Mouse (Mus musculus) stomach, postnatal 0 days (tissue): ENCODE measurements at regions not wholly inside any gene's neighbourhood (a gene's known extent, or its start where the extent isn't known, plus 50 kb on each side); places are given as distances from the start of the nearest gene placed in this dataset.
"Not testable (repeated sequence)": the region's sequence is repeated elsewhere in the genome, so short reads cannot be mapped to it uniquely, and the experiment has no call there.

ENCODE experiments used
- ATAC-seq: fragments of 200-750 bp; cut with Nextera tagmentation; 2 replicates; pipeline ENCODE4 v1.8.0; 2017; ENCODE audit not compliant: low FRiP score, low TSS enrichment
- DNase-seq: peaks from one replicate; pipeline ENCODE4 v3.0.0-alpha.2; 2016; ENCODE audit warnings: low spot score
- H3K27ac ChIP-seq: fragments of 300-500 bp; sonication (generic); replicated peaks from 2 replicates; pipeline ENCODE4 v1.5.1; 2014; ENCODE audit warnings: mild to moderate bottlenecking, control low read depth
- H3K27me3 ChIP-seq: fragments of 300-500 bp; sonication (generic); 2 replicates; pipeline ENCODE4 v1.6.1; 2014; ENCODE audit warnings: low read length; ENCODE audit not compliant: control insufficient read depth, insufficient read depth
- H3K36me3 ChIP-seq: fragments of 300-500 bp; sonication (generic); 2 replicates; pipeline ENCODE4 v1.6.1; 2014; ENCODE audit warnings: low read length, mixed read lengths; ENCODE audit not compliant: control insufficient read depth, insufficient read depth
- H3K4me1 ChIP-seq: fragments of 300-500 bp; sonication (generic); replicated peaks from 2 replicates; pipeline ENCODE4 v1.6.1; 2014; ENCODE audit warnings: antibody characterized with exemption; ENCODE audit not compliant: control insufficient read depth, insufficient read depth
- H3K4me2 ChIP-seq: fragments of 300-500 bp; sonication (generic); replicated peaks from 2 replicates; pipeline ENCODE4 v1.6.1; 2014; ENCODE audit warnings: low read depth, mild to moderate bottlenecking, control low read depth, moderate library complexity
- H3K4me3 ChIP-seq: fragments of 300-500 bp; sonication (generic); 2 replicates; pipeline ENCODE4 v1.5.1; 2014; ENCODE audit warnings: low read depth, low read length, control low read depth
- H3K9ac ChIP-seq: fragments of 300-500 bp; sonication (generic); 2 replicates; pipeline ENCODE4 v1.6.1; 2014; ENCODE audit warnings: mild to moderate bottlenecking, low read length, control low read depth, mixed read lengths
- H3K9me3 ChIP-seq: fragments of 300-500 bp; sonication (generic); 2 replicates; pipeline ENCODE4 v1.6.1; 2016; ENCODE audit warnings: low read length; ENCODE audit not compliant: control insufficient read depth
- CTCF ChIP-seq: IDR thresholded peaks from 2 replicates; pipeline ENCODE4 v1.5.1; 2016; ENCODE audit warnings: antibody characterized with exemption, low read depth, mild to moderate bottlenecking, moderate library complexity
- EP300 ChIP-seq: optimal IDR thresholded peaks from 2 replicates; pipeline ENCODE3; 2016; ENCODE audit warnings: antibody characterized with exemption
- WGBS: fragments of 180-500 bp; shearing (Covaris S2); extraction: QIAGEN DNeasy Blood & Tissue Kit; methylation state at CpG from one replicate; pipeline ENCODE4 v1.1.7; 2014; 5-methylcytosine and 5-hydroxymethylcytosine counted together

DNA sequence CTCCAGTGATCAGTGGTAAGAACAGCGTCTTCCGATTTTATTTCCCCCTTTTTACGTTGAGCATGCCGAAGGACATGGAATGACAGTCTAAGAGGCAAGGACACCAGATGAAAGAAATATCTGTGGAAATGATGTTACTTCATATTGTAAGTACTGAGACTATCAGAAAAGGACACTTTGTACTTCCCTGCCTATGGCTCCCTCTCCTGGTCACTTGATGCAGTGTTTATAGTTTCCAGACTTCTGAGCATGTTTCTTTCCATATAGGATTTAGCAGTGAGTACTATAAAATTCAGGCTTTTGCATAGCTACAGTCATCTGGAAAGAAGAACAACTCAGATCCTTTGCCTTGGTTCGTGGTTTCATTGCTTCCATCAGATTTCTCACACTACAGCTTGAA, 1011.7 kb downstream of the Rpia start:
- H3K27ac ChIP-seq, ATAC-seq, H3K4me1 ChIP-seq, H3K4me2 ChIP-seq, DNase-seq, H3K27me3 ChIP-seq, H3K36me3 ChIP-seq, H3K9me3 ChIP-seq, H3K4me3 ChIP-seq, H3K9ac ChIP-seq: not testable (repeated sequence)
- TF ChIP-seq CTCF = peak; percentile 59
- WGBS = 67% methylated on average over 5 of the region's 5 CpGs

DNA sequence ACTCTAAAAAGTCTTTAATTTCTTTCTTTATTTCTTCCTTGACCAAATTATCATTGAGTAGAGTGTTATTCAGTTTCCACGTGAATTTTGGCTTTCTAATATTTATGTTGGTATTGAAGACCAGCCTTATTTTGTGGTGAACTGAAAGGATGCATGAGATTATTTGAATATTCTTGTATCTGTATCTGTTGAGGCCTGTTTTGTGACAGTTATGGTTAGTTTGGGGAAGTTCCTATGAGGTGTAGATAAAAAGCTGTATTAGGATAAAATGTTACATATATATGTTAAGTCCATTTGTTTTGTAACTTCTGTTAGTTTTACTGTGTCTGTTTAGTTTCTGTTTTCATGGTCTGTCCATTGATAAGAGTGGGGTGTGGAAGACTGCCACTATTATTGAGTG, 1014.7 kb downstream of the Rpia start:
- not testable (repeated sequence) for DNase-seq, H3K4me1 ChIP-seq, H3K9me3 ChIP-seq, H3K4me3 ChIP-seq, ATAC-seq, H3K27ac ChIP-seq, H3K27me3 ChIP-seq, H3K9ac ChIP-seq, H3K36me3 ChIP-seq, H3K4me2 ChIP-seq
- WGBS = 56% methylated on average over 1 of the region's 1 CpGs

GRCm38 (mm10) chr6:69764861-69765260, 1027.2 kb downstream of the Rpia start:
- no peak overlapping the region for H3K4me3 ChIP-seq
- no peaks in the 10 kb centered on the region for H3K9me3 ChIP-seq
- no peak overlapping the region for H3K9ac ChIP-seq
- H3K36me3 ChIP-seq = no peaks in the 10 kb centered on the region
- H3K4me2 ChIP-seq = no peak overlapping the region
- no peaks in the 10 kb centered on the region for H3K27me3 ChIP-seq
- no peak overlapping the region for H3K27ac ChIP-seq
- DNase-seq (no peak), ATAC-seq (no peak)
- H3K4me1 ChIP-seq = no peaks in the 10 kb centered on the region
- no peak for TF ChIP-seq CTCF
- no peak for TF ChIP-seq EP300

DNA sequence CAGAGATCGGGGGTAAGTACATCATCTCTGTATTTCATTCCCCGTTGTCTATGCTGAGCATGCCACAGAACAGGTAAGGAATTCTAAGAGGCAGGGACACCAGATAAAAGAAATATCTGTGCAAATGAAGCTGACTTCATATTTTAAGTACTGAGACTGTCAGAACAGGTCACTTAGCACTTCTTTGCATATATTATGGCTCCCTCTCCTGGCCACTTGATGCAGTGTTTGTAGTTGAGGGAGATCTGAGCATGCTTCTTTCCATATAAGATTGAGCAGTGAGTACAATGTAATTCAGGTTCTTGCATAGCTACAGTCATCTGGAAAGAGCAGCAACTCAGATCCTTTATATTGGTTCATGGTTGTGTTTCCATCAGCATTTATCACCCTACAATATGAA, 1033.4 kb downstream of the Rpia start:
- 85% methylated on average over 2 of the region's 2 CpGs for WGBS
- Histone ChIP-seq H3K27me3 (no peaks in the 10 kb centered on the region), H3K36me3 (no peaks in the 10 kb centered on the region), H3K27ac (no peak overlapping the region), H3K4me1 (no peaks in the 10 kb centered on the region), H3K4me2 (no peak overlapping the region), H3K4me3 (no peak overlapping the region), H3K9me3 (no peaks in the 10 kb centered on the region), H3K9ac (no peak overlapping the region)
- peak; percentile 14 for DNase-seq
- TF ChIP-seq CTCF (peak; percentile 67), EP300 (no peak)
- no peak for ATAC-seq

- no peak overlapping the region for H3K9ac ChIP-seq
- no peaks in the 10 kb centered on the region for H3K36me3 ChIP-seq
- DNase-seq (no peak), ATAC-seq (no peak)
- TF ChIP-seq EP300 (no peak), CTCF (no peak)
- H3K9me3 ChIP-seq = no peaks in the 10 kb centered on the region
- H3K4me3 ChIP-seq = no peak overlapping the region
- no peak overlapping the region for H3K27ac ChIP-seq
- H3K4me2 ChIP-seq = no peak overlapping the region
- H3K27me3 ChIP-seq = no peaks in the 10 kb centered on the region
- no peaks in the 10 kb centered on the region for H3K4me1 ChIP-seq
These were observed 1052.9 kb downstream of the Rpia start for GRCm38 (mm10) chr6:69739002-69739625.

DNA sequence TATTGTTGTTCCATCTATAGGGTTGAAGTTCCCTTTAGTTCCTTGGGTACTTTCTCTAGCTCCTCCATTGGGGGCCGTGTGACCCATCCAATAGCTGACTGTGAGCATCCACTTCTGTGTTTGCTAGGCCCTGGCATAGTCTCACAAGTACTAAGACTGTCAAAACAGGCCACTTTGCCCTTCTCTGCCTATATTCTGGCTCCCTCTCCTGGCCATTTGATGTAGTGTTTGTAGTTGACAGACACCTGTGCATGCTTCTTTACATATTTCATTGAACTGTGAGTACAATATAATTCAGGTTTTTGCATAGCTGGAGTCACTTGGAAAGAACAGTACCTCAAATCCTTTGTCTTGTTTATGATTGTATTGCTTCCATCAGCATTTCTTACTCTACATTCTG, 1059.2 kb downstream of the Rpia start:
- H3K9ac ChIP-seq, ATAC-seq, DNase-seq, H3K27ac ChIP-seq, H3K27me3 ChIP-seq, H3K4me3 ChIP-seq, H3K9me3 ChIP-seq, H3K4me1 ChIP-seq, H3K36me3 ChIP-seq, H3K4me2 ChIP-seq: not testable (repeated sequence)
- TF ChIP-seq CTCF = peak; percentile 56
- WGBS = 30% methylated on average over 1 of the region's 1 CpGs
